Mouse (Mus musculus) stomach, postnatal 0 days (tissue): ENCODE results near the gene Lmod2. TPM values are rescaled to one million over a fixed set of nuclear protein-coding genes. Genes with fewer than 3 reads are reported as not detected.
A peak's percentile ranks its signal among the peaks of the same experiment; 100 is the strongest.

ENCODE experiments used
- ATAC-seq: fragments of 200-750 bp; cut with Nextera tagmentation; 2 replicates; pipeline ENCODE4 v1.8.0; 2017; ENCODE audit not compliant: low FRiP score, low TSS enrichment
- DNase-seq: peaks from one replicate; pipeline ENCODE4 v3.0.0-alpha.2; 2016; ENCODE audit warnings: low spot score
- H3K27ac ChIP-seq: fragments of 300-500 bp; sonication (generic); replicated peaks from 2 replicates; pipeline ENCODE4 v1.5.1; 2014; ENCODE audit warnings: mild to moderate bottlenecking, control low read depth
- H3K27me3 ChIP-seq: fragments of 300-500 bp; sonication (generic); 2 replicates; pipeline ENCODE4 v1.6.1; 2014; ENCODE audit warnings: low read length; ENCODE audit not compliant: control insufficient read depth, insufficient read depth
- H3K36me3 ChIP-seq: fragments of 300-500 bp; sonication (generic); 2 replicates; pipeline ENCODE4 v1.6.1; 2014; ENCODE audit warnings: low read length, mixed read lengths; ENCODE audit not compliant: control insufficient read depth, insufficient read depth
- H3K4me1 ChIP-seq: fragments of 300-500 bp; sonication (generic); replicated peaks from 2 replicates; pipeline ENCODE4 v1.6.1; 2014; ENCODE audit warnings: antibody characterized with exemption; ENCODE audit not compliant: control insufficient read depth, insufficient read depth
- H3K4me2 ChIP-seq: fragments of 300-500 bp; sonication (generic); replicated peaks from 2 replicates; pipeline ENCODE4 v1.6.1; 2014; ENCODE audit warnings: low read depth, mild to moderate bottlenecking, control low read depth, moderate library complexity
- H3K4me3 ChIP-seq: fragments of 300-500 bp; sonication (generic); 2 replicates; pipeline ENCODE4 v1.5.1; 2014; ENCODE audit warnings: low read depth, low read length, control low read depth
- H3K9ac ChIP-seq: fragments of 300-500 bp; sonication (generic); 2 replicates; pipeline ENCODE4 v1.6.1; 2014; ENCODE audit warnings: mild to moderate bottlenecking, low read length, control low read depth, mixed read lengths
- H3K9me3 ChIP-seq: fragments of 300-500 bp; sonication (generic); 2 replicates; pipeline ENCODE4 v1.6.1; 2016; ENCODE audit warnings: low read length; ENCODE audit not compliant: control insufficient read depth
- CTCF ChIP-seq: IDR thresholded peaks from 2 replicates; pipeline ENCODE4 v1.5.1; 2016; ENCODE audit warnings: antibody characterized with exemption, low read depth, mild to moderate bottlenecking, moderate library complexity
- EP300 ChIP-seq: optimal IDR thresholded peaks from 2 replicates; pipeline ENCODE3; 2016; ENCODE audit warnings: antibody characterized with exemption
- WGBS: fragments of 180-500 bp; shearing (Covaris S2); extraction: QIAGEN DNeasy Blood & Tissue Kit; methylation state at CpG from one replicate; pipeline ENCODE4 v1.1.7; 2014; 5-methylcytosine and 5-hydroxymethylcytosine counted together
- polyA plus RNA-seq: library from polyadenylated mRNA; unstranded; fragments of >200 nt; fragmentation: Nextera tagmentation; extraction: Ambion mirVana; gene quantifications from 2 replicates; pipeline ENCODE4 v1.2.1, GENCODE M21; 2015

Lmod2 gene
- polyA plus RNA-seq, 1 experiment from 2014 or later: not detected

- no peaks in the 10 kb centered on the region for H3K36me3 ChIP-seq
- H3K27me3 ChIP-seq: no peaks in the 10 kb centered on the region
- H3K4me3 ChIP-seq: no peak overlapping the region
- H3K9ac ChIP-seq: no peak overlapping the region
- ATAC-seq (no peak), DNase-seq (no peak)
- TF ChIP-seq CTCF (no peak), EP300 (no peak)
- no peak overlapping the region for H3K4me2 ChIP-seq
- no peaks in the 10 kb centered on the region for H3K9me3 ChIP-seq
- no peaks in the 10 kb centered on the region for H3K4me1 ChIP-seq
- WGBS: 72% methylated on average over 5 of the region's 5 CpGs
- no peak overlapping the region for H3K27ac ChIP-seq
Observed at GRCm38 (mm10) chr6:24602993-24603392, 5.4 kb downstream of the Lmod2 start.

- Histone ChIP-seq H3K36me3 (no peaks in the 10 kb centered on the region), H3K27me3 (no peaks in the 10 kb centered on the region), H3K4me1 (no peaks in the 10 kb centered on the region), H3K4me2 (no peak overlapping the region), H3K4me3 (no peak overlapping the region), H3K27ac (no peak overlapping the region), H3K9ac (no peak overlapping the region), H3K9me3 (no peaks in the 10 kb centered on the region)
- WGBS: 90% methylated on average over 7 of the region's 7 CpGs
- DNase-seq (no peak), ATAC-seq (no peak)
- TF ChIP-seq EP300: no peak
- TF ChIP-seq CTCF: no peak
Observed at GRCm38 (mm10) chr6:24604289-24604688, 6.7 kb downstream of the Lmod2 start.

DNA sequence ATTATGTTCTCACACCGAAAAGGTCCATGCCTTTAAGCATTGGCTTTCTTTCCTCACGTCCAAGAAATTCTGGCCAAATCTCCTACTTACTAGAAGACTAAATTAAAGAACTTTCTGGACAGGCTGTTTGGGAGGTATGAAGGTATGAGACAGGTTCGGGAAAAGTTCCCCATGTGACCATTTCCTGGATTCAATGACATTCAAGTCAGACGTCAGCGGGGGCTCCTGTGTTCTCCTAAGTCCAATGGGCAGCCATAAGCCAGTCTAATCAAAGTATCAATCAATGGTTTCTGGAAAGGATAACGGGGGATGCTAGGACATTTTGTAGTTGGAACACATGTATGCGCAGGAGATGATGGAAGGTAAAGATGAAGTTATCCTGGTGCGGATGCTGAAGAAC is 8.1 kb downstream of the Lmod2 start:
- no peaks in the 10 kb centered on the region for H3K4me1 ChIP-seq
- H3K9me3 ChIP-seq: no peaks in the 10 kb centered on the region
- DNase-seq (no peak), ATAC-seq (no peak)
- no peak overlapping the region for H3K27ac ChIP-seq
- no peak overlapping the region for H3K4me3 ChIP-seq
- no peaks in the 10 kb centered on the region for H3K36me3 ChIP-seq
- H3K9ac ChIP-seq: no peak overlapping the region
- 93% methylated on average over 8 of the region's 8 CpGs for WGBS
- H3K4me2 ChIP-seq: no peak overlapping the region
- TF ChIP-seq CTCF: no peak
- no peak for TF ChIP-seq EP300
- H3K27me3 ChIP-seq: no peaks in the 10 kb centered on the region

GRCm38 (mm10) chr6:24606512-24606911 is 8.9 kb downstream of the Lmod2 start:
- Histone ChIP-seq H3K9ac (no peak overlapping the region), H3K27ac (no peak overlapping the region), H3K36me3 (no peaks in the 10 kb centered on the region), H3K27me3 (no peaks in the 10 kb centered on the region), H3K4me1 (no peaks in the 10 kb centered on the region), H3K4me2 (no peak overlapping the region), H3K4me3 (no peak overlapping the region), H3K9me3 (no peaks in the 10 kb centered on the region)
- TF ChIP-seq CTCF (peak; percentile 27; the same call in 1 of the 2 replicates), EP300 (no peak)
- no peak for DNase-seq
- WGBS: 69% methylated on average over 10 of the region's 10 CpGs
- ATAC-seq: no peak

DNA sequence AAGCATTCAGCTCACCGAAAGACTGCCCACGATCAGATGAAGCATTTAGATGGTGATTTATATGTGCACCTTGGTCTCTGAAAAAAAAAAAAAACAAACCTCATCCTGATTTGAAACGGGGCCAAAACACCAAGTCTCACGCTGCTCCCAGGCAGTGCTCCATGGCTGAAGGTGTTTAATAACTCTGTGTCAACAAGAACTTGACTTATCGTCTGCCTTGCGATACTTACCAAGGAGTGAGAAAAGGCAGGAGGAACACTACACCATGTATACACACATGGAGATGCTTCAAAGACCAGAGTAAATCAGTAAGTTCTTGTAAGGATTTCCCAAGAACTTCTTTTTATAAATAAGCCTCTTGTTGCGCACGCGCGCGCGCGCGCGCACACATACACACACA is 10.0 kb downstream of the Lmod2 start:
- Histone ChIP-seq H3K27me3 (no peaks in the 10 kb centered on the region), H3K27ac (no peak overlapping the region), H3K4me3 (no peak overlapping the region), H3K36me3 (no peaks in the 10 kb centered on the region), H3K4me2 (no peak overlapping the region), H3K9me3 (no peaks in the 10 kb centered on the region), H3K9ac (no peak overlapping the region), H3K4me1 (no peaks in the 10 kb centered on the region)
- TF ChIP-seq EP300 (no peak), CTCF (no peak)
- ATAC-seq: no peak
- WGBS: 66% methylated on average over 15 of the region's 15 CpGs
- no peak for DNase-seq

- DNase-seq: no peak
- Histone ChIP-seq H3K4me2 (no peak overlapping the region), H3K9me3 (no peaks in the 10 kb centered on the region), H3K27ac (no peak overlapping the region), H3K4me3 (no peak overlapping the region), H3K4me1 (no peaks in the 10 kb centered on the region), H3K36me3 (no peaks in the 10 kb centered on the region), H3K27me3 (no peaks in the 10 kb centered on the region), H3K9ac (no peak overlapping the region)
- no peak for ATAC-seq
- WGBS: 76% methylated on average over 4 of the region's 4 CpGs
- TF ChIP-seq CTCF: no peak
- no peak for TF ChIP-seq EP300
Observed at GRCm38 (mm10) chr6:24608129-24608528, 10.6 kb downstream of the Lmod2 start.

DNA sequence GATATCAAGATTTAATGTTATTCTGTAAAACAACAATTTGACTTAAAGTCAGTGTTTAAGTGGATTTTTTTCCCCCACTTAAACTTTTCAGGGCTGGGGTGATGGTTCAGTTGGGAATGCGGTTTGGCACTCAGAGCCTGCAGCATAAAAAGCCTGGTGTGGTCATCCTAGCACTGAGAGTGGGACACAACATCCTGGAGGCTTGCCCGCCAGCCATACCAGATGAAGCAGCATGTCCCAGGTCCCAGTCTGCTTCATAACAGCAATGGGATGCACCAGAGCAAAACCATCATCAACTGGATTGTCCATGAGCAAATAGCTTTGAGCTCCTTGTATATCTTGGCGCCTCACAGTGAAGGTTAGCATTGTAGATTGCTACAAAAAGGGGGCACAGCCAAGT is 11.1 kb downstream of the Lmod2 start:
- no peaks in the 10 kb centered on the region for H3K4me1 ChIP-seq
- WGBS: 85% methylated on average over 3 of the region's 3 CpGs

More for the DNA sequence above, 11.1 kb downstream of the Lmod2 start:
- TF ChIP-seq CTCF (no peak), EP300 (no peak)
- H3K9me3 ChIP-seq: no peaks in the 10 kb centered on the region
- H3K27ac ChIP-seq: no peak overlapping the region
- DNase-seq (no peak), ATAC-seq (no peak)
- H3K9ac ChIP-seq: no peak overlapping the region
- H3K4me3 ChIP-seq: no peak overlapping the region
- H3K27me3 ChIP-seq: no peaks in the 10 kb centered on the region
- peaks cover 4% of the 10 kb centered on the region; the same call in 1 of the 2 replicates for H3K36me3 ChIP-seq
- H3K4me2 ChIP-seq: no peak overlapping the region
